Mouse (Mus musculus): Measurements from ENCODE around the gene Spem2.

- TF ChIP-seq CTCF (IDR thresholded peaks at IDR 0.05; ENCODE audit: low read depth, low read length) (no peak), EP300 (IDR thresholded peaks at IDR 0.05; ENCODE audit: insufficient read depth, low read depth, low read length) (no peak), POLR2A (IDR thresholded peaks at IDR 0.05; ENCODE audit: insufficient read depth, low read length) (no peak)
Observed at GRCm38 (mm10) chr11:69850754-69851153, 32.5 kb upstream of the Spem2 start.
